Mouse (Mus musculus): ENCODE data around the gene Tmem120b.

DNA sequence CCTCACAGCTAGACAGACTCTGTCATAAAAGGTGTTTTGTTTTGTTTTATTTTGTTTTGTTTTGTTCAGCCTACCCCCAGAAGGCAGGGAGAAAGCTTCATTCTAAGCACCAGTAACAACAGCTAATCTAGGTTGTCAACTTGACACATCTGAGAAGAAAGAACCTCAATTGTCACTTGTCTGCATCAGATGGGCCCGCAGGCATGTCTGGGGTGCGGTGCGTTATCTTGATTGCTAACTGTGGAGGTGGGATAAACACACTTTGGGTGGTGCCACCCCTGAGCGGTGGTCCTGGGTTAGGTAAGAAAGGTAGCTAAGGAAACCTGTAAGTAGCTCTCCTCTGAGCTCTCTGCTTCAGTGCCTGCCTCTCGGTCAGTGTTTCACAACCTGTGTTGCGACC is 58.8 kb downstream of the Tmem120b start:
- TF ChIP-seq CTCF (conservative IDR thresholded peaks at IDR 0.05 in 1 of 2, IDR thresholded peaks at IDR 0.05 in 1 of 2; ENCODE audit: low read depth in 2 of 2, low read length in 2 of 2) (no peak), MAFK (IDR thresholded peaks at IDR 0.05; ENCODE audit: insufficient replicate concordance, low read length) (no peak), RAD21 (IDR thresholded peaks at IDR 0.05; ENCODE audit: low read depth, low read length) (no peak), ETS1 (conservative IDR thresholded peaks at IDR 0.05; ENCODE audit: low read depth, low read length) (no peak), JUN (IDR thresholded peaks at IDR 0.05; ENCODE audit: insufficient read depth, low read depth, low read length) (no peak), POLR2A (IDR thresholded peaks at IDR 0.05; ENCODE audit: low read depth, low read length) (no peak), POLR2AphosphoS2 (IDR thresholded peaks at IDR 0.05; ENCODE audit: low read depth, low read length) (no peak), ZC3H11A (IDR thresholded peaks at IDR 0.05; ENCODE audit: low read depth, low read length) (no peak), USF1 (IDR thresholded peaks at IDR 0.05; ENCODE audit: low read depth, low read length) (no peak), IRF4 (IDR thresholded peaks at IDR 0.05; ENCODE audit: low read depth, low read length) (no peak), MAZ (IDR thresholded peaks at IDR 0.05; ENCODE audit: low read depth, low read length) (no peak)

Data from CH12.LX (cell line).